Mouse (Mus musculus) kidney, postnatal 0 days (tissue): ENCODE measurements around the gene Aff3. TPM values are rescaled to one million over a fixed set of nuclear protein-coding genes. Genes with fewer than 3 reads are reported as not detected.

Source experiments
- ATAC-seq: fragments of 200-750 bp; cut with Nextera tagmentation; replicated peaks from 2 replicates; pipeline ENCODE4 v1.8.0; 2017; ENCODE audit warnings: low read depth, moderate number of reproducible peaks, moderate TSS enrichment, moderate library complexity; ENCODE audit not compliant: low FRiP score
- DNase-seq: peaks from one replicate; pipeline ENCODE4 v3.0.0-alpha.2; 2016; ENCODE audit warnings: low spot score
- H3K27ac ChIP-seq: fragments of 300-500 bp; sonication (generic); 2 replicates; pipeline ENCODE4 v1.5.1; 2014; ENCODE audit warnings: mild to moderate bottlenecking
- H3K27me3 ChIP-seq: fragments of 300-500 bp; sonication (generic); 2 replicates; pipeline ENCODE4 v1.6.1; 2014; ENCODE audit warnings: low read length, mixed read lengths; ENCODE audit not compliant: insufficient read depth
- H3K36me3 ChIP-seq: fragments of 300-500 bp; sonication (generic); 2 replicates; pipeline ENCODE4 v1.6.1; 2014; ENCODE audit warnings: low read length, mixed read lengths; ENCODE audit not compliant: insufficient read depth
- H3K4me1 ChIP-seq: fragments of 300-500 bp; sonication (generic); replicated peaks from 2 replicates; pipeline ENCODE4 v1.6.1; 2014; ENCODE audit warnings: antibody characterized with exemption, low read length, mixed read lengths; ENCODE audit not compliant: insufficient read depth
- H3K4me2 ChIP-seq: fragments of 300-500 bp; sonication (generic); 2 replicates; pipeline ENCODE4 v1.6.1; 2014; ENCODE audit warnings: mild to moderate bottlenecking, low read length, moderate library complexity, mixed read lengths
- H3K4me3 ChIP-seq: fragments of 300-500 bp; sonication (generic); replicated peaks from 2 replicates; pipeline ENCODE4 v1.5.1; 2014; ENCODE audit warnings: low read depth, low read length
- H3K9ac ChIP-seq: fragments of 300-500 bp; sonication (generic); 2 replicates; pipeline ENCODE4 v1.6.1; 2014; ENCODE audit warnings: low read depth, low read length
- H3K9me3 ChIP-seq: fragments of 300-500 bp; sonication (generic); replicated peaks from 2 replicates; pipeline ENCODE4 v1.6.1; 2016; ENCODE audit warnings: low read length, inconsistent platforms, mixed read lengths
- CTCF ChIP-seq: IDR thresholded peaks from 2 replicates; pipeline ENCODE4 v1.5.1; 2016; ENCODE audit warnings: antibody characterized with exemption, low read depth, mild to moderate bottlenecking, moderate library complexity
- WGBS: fragments of 180-500 bp; shearing (Covaris S2); extraction: QIAGEN DNeasy Blood & Tissue Kit; methylation state at CpG from one replicate; pipeline ENCODE4 v1.1.7; 2014; 5-methylcytosine and 5-hydroxymethylcytosine counted together
- polyA plus RNA-seq: library from polyadenylated mRNA; unstranded; fragments of >200 nt; fragmentation: Nextera tagmentation; extraction: Ambion mirVana; gene quantifications from 2 replicates; pipeline ENCODE4 v1.2.1, GENCODE M21; 2015

The Aff3 gene
- polyA plus RNA-seq, 1 experiment from 2014 or later = 7.9 TPM

GRCm38 (mm10) chr1:38213377-38213776 is 451.4 kb downstream of the Aff3 start:
- no peaks in the 10 kb centered on the region for H3K36me3 ChIP-seq
- H3K4me1 ChIP-seq = peaks cover 7% of the 10 kb centered on the region; the same call in 1 of the 2 replicates
- no peak overlapping the region for H3K4me2 ChIP-seq
- DNase-seq (peak; percentile 38), ATAC-seq (no peak)
- TF ChIP-seq CTCF = no peak
- no peak overlapping the region for H3K27ac ChIP-seq
- 44% methylated on average over 3 of the region's 3 CpGs for WGBS
- no peak overlapping the region for H3K9ac ChIP-seq
- no peak overlapping the region for H3K4me3 ChIP-seq
- no peaks in the 10 kb centered on the region for H3K27me3 ChIP-seq
- no peaks in the 10 kb centered on the region for H3K9me3 ChIP-seq

DNA sequence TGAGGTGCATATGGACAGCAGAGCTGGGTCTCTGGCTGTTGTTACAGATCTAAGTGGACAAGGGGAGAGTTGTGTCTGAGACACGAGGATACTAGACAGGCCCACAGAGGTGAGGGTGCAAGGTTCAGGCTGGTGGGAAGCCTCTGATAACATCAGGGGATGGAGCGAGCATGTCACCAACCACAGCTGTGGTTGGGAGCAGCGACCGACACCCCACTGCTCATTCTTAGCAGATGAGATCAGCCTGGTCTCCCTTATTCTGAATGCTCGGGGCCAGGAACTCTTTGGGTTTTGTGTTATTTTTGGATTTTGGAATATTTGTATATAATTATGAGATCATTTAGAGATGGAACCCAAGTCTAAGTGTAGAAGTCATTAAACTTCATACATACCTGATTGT is 452.4 kb downstream of the Aff3 start:
- DNase-seq (no peak), ATAC-seq (no peak)
- WGBS = 75% methylated on average over 5 of the region's 5 CpGs
- Histone ChIP-seq H3K4me1 (no peaks in the 10 kb centered on the region), H3K4me3 (no peak overlapping the region), H3K27me3 (no peaks in the 10 kb centered on the region), H3K4me2 (no peak overlapping the region), H3K9me3 (no peaks in the 10 kb centered on the region), H3K9ac (no peak overlapping the region), H3K36me3 (no peaks in the 10 kb centered on the region), H3K27ac (no peak overlapping the region)
- TF ChIP-seq CTCF = no peak

GRCm38 (mm10) chr1:38202475-38203183 is 462.1 kb downstream of the Aff3 start:
- Histone ChIP-seq H3K4me3 (no peak overlapping the region), H3K9ac (no peak overlapping the region), H3K9me3 (no peaks in the 10 kb centered on the region), H3K4me2 (no peak overlapping the region), H3K36me3 (no peaks in the 10 kb centered on the region), H3K27me3 (no peaks in the 10 kb centered on the region), H3K27ac (no peak overlapping the region), H3K4me1 (no peaks in the 10 kb centered on the region; the same call in 1 of the 2 replicates)
- 54% methylated on average over 10 of the region's 10 CpGs for WGBS
- peak; percentile 91 for TF ChIP-seq CTCF
- peak; percentile 73 for ATAC-seq
- peak; percentile 84 for DNase-seq

DNA sequence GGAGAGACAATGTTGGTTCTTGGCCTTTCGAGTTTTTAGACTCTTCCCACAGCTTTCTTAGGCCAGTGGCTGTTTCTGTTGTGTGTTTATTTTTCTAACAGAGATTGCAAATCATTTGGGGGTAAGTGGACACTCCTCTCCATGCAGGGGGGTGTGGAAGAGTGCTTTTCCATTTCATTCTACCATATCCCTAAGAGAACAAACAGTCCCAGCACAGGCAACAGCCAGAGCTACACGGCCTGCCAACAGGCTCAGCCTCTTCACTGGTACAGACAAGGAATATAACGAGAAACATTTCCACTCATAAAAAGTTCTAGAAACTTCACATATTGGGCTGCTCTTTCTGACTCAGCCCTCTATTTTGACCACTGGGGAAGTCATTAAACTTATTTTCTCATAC is 463.0 kb downstream of the Aff3 start:
- H3K4me1 ChIP-seq = no peaks in the 10 kb centered on the region; the same call in 1 of the 2 replicates
- H3K27ac ChIP-seq = no peak overlapping the region
- no peaks in the 10 kb centered on the region for H3K9me3 ChIP-seq
- 70% methylated on average over 3 of the region's 3 CpGs for WGBS
- no peaks in the 10 kb centered on the region for H3K36me3 ChIP-seq
- no peak for TF ChIP-seq CTCF
- no peak for ATAC-seq
- no peak overlapping the region for H3K4me2 ChIP-seq
- DNase-seq = no peak
- H3K27me3 ChIP-seq = no peaks in the 10 kb centered on the region
- H3K4me3 ChIP-seq = no peak overlapping the region
- H3K9ac ChIP-seq = no peak overlapping the region

DNA sequence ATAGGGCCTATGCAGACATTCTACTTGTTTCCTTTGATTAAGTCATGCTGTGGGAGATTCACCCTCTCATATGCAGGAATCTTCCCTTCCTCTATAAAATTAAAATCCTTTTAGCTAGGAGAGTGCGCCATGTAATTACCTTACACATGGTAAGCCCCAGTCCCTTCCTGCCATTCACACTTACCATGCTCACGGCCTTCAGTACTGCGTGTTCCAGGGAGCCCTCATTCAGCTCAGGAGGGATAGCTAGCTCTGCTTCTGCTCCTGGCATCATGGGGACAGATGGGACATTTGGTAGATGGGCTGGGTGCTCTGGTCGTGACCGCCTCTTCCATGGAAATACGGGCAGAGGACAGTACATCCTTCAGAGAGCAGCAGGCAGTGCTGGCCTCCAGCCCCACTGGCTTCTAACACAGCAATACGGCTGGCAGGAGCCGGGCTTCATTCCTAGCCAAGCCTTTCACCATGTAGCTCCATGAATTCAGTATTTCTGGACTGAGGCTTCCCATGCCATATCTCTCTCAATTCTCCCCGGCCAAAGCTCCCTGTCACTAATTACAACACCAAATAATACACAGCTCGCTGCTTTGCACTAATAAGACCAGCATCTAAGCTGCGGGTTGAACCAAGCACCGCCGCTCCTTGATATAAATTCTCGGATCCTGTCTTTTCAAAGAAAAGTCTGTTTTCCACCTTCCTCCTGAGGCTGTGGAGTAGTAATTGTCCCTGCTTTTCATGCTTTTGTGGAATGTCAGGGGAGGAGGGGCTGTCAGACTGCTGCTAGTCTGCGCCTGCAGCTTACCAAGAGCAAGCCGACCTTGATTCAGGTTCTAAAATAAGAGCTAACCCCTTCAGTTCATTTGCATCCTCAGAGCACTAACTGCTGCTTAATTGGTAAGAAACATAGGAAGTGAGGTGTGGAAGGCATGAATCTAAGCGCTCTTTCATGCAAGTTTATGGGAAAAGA is 464.8 kb downstream of the Aff3 start:
- H3K4me3 ChIP-seq = no peak overlapping the region
- H3K27ac ChIP-seq = no peak overlapping the region
- H3K36me3 ChIP-seq = no peaks in the 10 kb centered on the region
- WGBS = 55% methylated on average over 17 of the region's 17 CpGs
- H3K27me3 ChIP-seq = no peaks in the 10 kb centered on the region
- no peak overlapping the region for H3K4me2 ChIP-seq
- no peaks in the 10 kb centered on the region; the same call in 1 of the 2 replicates for H3K4me1 ChIP-seq
- no peak for TF ChIP-seq CTCF
- H3K9me3 ChIP-seq = no peaks in the 10 kb centered on the region
- ATAC-seq (no peak), DNase-seq (peak; percentile 15)
- no peak overlapping the region for H3K9ac ChIP-seq

- ATAC-seq = no peak
- WGBS = 73% methylated on average over 15 of the region's 15 CpGs
These were observed 466.2 kb downstream of the Aff3 start for GRCm38 (mm10) chr1:38198393-38199029.

More at GRCm38 (mm10) chr1:38198393-38199029, 466.2 kb downstream of the Aff3 start:
- no peak overlapping the region for H3K4me3 ChIP-seq
- H3K36me3 ChIP-seq = no peaks in the 10 kb centered on the region
- H3K9ac ChIP-seq = no peak overlapping the region
- no peaks in the 10 kb centered on the region; the same call in 1 of the 2 replicates for H3K4me1 ChIP-seq
- no peak overlapping the region for H3K27ac ChIP-seq
- no peak for TF ChIP-seq CTCF
- H3K9me3 ChIP-seq = no peaks in the 10 kb centered on the region
- no peaks in the 10 kb centered on the region for H3K27me3 ChIP-seq
- H3K4me2 ChIP-seq = no peak overlapping the region
- no peak for DNase-seq
